Mouse (Mus musculus) intestine, postnatal 0 days (tissue): ENCODE measurements around the gene Apba2. TPM values are rescaled to one million over a fixed set of nuclear protein-coding genes. Genes with fewer than 3 reads are reported as not detected.

ENCODE experiments used
- ATAC-seq: fragments of 200-750 bp; cut with Nextera tagmentation; 2 replicates; pipeline ENCODE4 v1.8.0; 2017; ENCODE audit warnings: mild to moderate bottlenecking, moderate TSS enrichment, moderate library complexity
- H3K27ac ChIP-seq: fragments of 300-500 bp; sonication (generic); 2 replicates; pipeline ENCODE4 v1.5.1; 2014; ENCODE audit warnings: mild to moderate bottlenecking, low read depth, low read length, moderate library complexity
- H3K27me3 ChIP-seq: fragments of 300-500 bp; sonication (generic); replicated peaks from 2 replicates; pipeline ENCODE4 v1.6.1; 2014; ENCODE audit warnings: low read length, mixed read lengths; ENCODE audit not compliant: control insufficient read depth, insufficient read depth
- H3K36me3 ChIP-seq: fragments of 300-500 bp; sonication (generic); 2 replicates; pipeline ENCODE4 v1.6.1; 2014; ENCODE audit warnings: mild to moderate bottlenecking, moderate library complexity; ENCODE audit not compliant: control insufficient read depth, insufficient read depth
- H3K4me1 ChIP-seq: fragments of 300-500 bp; sonication (generic); replicated peaks from 2 replicates; pipeline ENCODE4 v1.6.1; 2014; ENCODE audit warnings: antibody characterized with exemption, low read length, mixed read lengths; ENCODE audit not compliant: control insufficient read depth, insufficient read depth
- H3K4me2 ChIP-seq: fragments of 300-500 bp; sonication (generic); replicated peaks from 2 replicates; pipeline ENCODE4 v1.6.1; 2014; ENCODE audit warnings: low read depth, mild to moderate bottlenecking, moderate library complexity
- H3K4me3 ChIP-seq: fragments of 300-500 bp; sonication (generic); 2 replicates; pipeline ENCODE4 v1.5.1; 2014; ENCODE audit warnings: low read depth, low read length
- H3K9ac ChIP-seq: fragments of 300-500 bp; sonication (generic); 2 replicates; pipeline ENCODE4 v1.6.1; 2014; ENCODE audit warnings: mild to moderate bottlenecking, low read depth, low read length
- H3K9me3 ChIP-seq: fragments of 300-500 bp; sonication (generic); 2 replicates; pipeline ENCODE4 v1.6.1; 2016; ENCODE audit warnings: mixed run types; ENCODE audit not compliant: control insufficient read depth
- CTCF ChIP-seq: sonication (generic); IDR thresholded peaks from 2 replicates; pipeline ENCODE4 v1.5.1; 2016; ENCODE audit warnings: low read depth, mild to moderate bottlenecking, control low read depth, antibody characterized with exemption, moderate library complexity
- WGBS: fragments of 180-500 bp; shearing (Covaris S2); extraction: QIAGEN DNeasy Blood & Tissue Kit; methylation state at CpG from one replicate; pipeline ENCODE4 v1.1.7; 2014; 5-methylcytosine and 5-hydroxymethylcytosine counted together
- polyA plus RNA-seq: library from polyadenylated mRNA; unstranded; fragments of >200 nt; fragmentation: Nextera tagmentation; extraction: Ambion mirVana; gene quantifications from 2 replicates; pipeline ENCODE4 v1.2.1, GENCODE M21; 2015

Gene Apba2
- polyA plus RNA-seq, 1 experiment from 2014 or later: 4.3 TPM

DNA sequence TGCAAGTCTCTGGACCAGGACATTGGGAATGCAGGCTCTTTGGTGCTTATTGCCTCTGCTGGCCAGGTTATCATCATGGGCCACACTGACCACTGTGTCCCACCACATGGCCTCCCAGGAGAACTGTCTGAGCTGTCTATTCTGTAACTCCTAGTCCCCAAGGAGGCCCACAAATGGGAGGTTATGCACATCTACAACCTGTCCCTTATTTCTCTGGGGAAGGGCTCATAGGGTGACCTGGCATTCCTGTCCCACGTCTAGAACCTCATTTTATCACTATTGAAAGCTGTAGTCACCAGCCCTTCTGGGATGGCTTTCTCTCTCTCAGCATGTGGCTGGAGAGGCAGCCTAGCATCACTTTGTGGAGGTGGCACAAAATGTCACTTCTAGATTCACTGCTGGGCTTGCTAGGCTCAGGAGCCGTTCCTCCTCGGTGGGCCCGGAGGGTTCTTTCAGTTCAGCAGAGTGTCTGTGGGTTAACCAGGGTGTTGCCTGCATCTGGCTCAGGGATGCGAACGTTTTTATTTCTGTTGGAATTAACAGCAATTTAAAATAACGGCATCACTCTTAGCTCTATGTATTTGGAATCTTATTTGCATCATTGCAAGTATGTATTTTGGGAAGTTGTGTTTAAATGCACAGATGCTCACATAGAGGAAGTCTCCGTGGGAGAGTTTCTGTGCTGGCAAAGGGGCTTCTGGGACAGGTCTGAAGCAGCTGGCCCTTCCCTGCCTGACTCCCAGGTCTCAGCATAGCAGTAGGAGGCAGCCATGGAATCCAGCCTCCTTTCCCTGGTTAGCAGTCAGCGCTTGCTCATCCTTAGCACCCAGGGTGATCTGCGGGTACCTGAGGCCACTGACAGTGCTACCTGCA lies 65.1 kb downstream of the Apba2 start:
- Histone ChIP-seq H3K9ac (no peak overlapping the region), H3K4me3 (no peak overlapping the region), H3K9me3 (no peaks in the 10 kb centered on the region), H3K27me3 (no peaks in the 10 kb centered on the region), H3K27ac (no peak overlapping the region), H3K4me2 (no peak overlapping the region), H3K36me3 (no peaks in the 10 kb centered on the region), H3K4me1 (no peaks in the 10 kb centered on the region)
- WGBS: 81% methylated on average over 10 of the region's 10 CpGs
- no peak for ATAC-seq
- TF ChIP-seq CTCF: no peak

DNA sequence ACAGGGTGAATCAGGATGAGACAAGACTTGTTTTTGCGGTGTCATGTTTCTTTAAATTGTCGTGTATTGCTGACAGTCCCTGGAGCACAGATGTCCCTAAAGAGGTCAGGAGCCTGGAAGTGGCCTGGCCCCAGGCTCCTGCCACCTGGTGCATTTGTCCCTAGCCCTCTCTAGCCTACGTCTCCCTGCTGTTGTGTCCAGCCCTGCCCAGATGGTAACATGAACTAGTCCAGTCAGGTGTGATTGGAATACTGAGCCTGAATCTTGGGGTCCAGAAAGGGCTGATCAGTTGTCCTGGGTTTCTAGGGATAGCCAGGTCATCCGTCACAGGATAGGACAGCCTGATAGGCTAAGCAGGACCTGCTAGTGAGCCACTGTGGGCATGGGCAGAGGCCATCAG lies 67.2 kb downstream of the Apba2 start:
- Histone ChIP-seq H3K4me3 (no peak overlapping the region), H3K4me2 (no peak overlapping the region), H3K9ac (no peak overlapping the region), H3K27me3 (no peaks in the 10 kb centered on the region), H3K27ac (no peak overlapping the region), H3K9me3 (no peaks in the 10 kb centered on the region), H3K4me1 (no peaks in the 10 kb centered on the region), H3K36me3 (no peaks in the 10 kb centered on the region)
- no peak for ATAC-seq
- WGBS: 70% methylated on average over 4 of the region's 4 CpGs
- no peak for TF ChIP-seq CTCF

DNA sequence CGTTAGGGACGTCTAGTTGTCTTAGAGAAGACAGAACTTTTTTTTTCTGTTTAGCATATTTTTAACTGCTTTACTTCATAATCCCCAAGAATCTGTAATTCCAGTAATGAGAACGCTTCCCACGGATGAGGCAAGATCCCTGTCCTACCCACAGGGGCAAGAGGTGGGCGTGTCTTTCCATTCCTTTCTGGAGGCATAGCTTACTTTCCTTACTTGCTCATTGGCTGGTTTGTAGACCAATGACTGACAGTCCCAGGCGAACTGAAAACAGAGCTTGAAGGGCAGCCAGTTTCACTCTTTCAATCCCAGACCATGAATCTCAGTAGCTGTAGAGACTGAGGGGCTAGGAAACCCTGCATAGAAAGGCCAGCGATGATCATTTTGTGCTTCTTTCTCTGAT lies 68.2 kb downstream of the Apba2 start:
- H3K4me2 ChIP-seq: no peak overlapping the region
- no peaks in the 10 kb centered on the region for H3K36me3 ChIP-seq
- H3K9ac ChIP-seq: no peak overlapping the region
- ATAC-seq: no peak
- TF ChIP-seq CTCF: no peak
- H3K9me3 ChIP-seq: no peaks in the 10 kb centered on the region
- H3K4me3 ChIP-seq: no peak overlapping the region
- no peaks in the 10 kb centered on the region for H3K27me3 ChIP-seq
- no peak overlapping the region for H3K27ac ChIP-seq
- H3K4me1 ChIP-seq: no peaks in the 10 kb centered on the region
- WGBS: 42% methylated on average over 7 of the region's 7 CpGs

DNA sequence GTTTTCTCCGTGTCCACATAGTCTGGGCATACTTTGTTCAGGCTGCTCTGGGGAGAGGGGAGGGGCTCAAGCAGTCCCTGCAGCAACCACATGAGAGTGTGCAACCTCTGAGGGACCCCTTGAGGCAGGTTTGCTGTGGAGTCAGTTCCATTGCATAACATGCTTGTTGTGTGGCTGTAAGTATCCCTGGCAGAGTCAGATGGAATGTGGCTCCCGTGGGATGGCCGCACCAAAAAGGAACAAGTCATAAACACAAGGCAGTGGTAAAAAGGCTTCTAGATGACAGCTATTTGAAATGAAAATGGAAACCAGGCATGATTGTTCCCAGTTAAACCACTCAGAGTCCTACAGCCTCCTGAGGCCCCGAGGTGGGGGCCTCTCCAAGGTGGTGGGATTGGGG lies 69.4 kb downstream of the Apba2 start:
- H3K9me3 ChIP-seq: no peaks in the 10 kb centered on the region
- H3K27ac ChIP-seq: no peak overlapping the region
- H3K4me3 ChIP-seq: no peak overlapping the region
- H3K4me2 ChIP-seq: no peak overlapping the region
- no peak for TF ChIP-seq CTCF
- no peaks in the 10 kb centered on the region for H3K4me1 ChIP-seq
- WGBS: 78% methylated on average over 4 of the region's 4 CpGs
- no peaks in the 10 kb centered on the region for H3K27me3 ChIP-seq
- no peaks in the 10 kb centered on the region for H3K36me3 ChIP-seq
- ATAC-seq: no peak
- no peak overlapping the region for H3K9ac ChIP-seq

DNA sequence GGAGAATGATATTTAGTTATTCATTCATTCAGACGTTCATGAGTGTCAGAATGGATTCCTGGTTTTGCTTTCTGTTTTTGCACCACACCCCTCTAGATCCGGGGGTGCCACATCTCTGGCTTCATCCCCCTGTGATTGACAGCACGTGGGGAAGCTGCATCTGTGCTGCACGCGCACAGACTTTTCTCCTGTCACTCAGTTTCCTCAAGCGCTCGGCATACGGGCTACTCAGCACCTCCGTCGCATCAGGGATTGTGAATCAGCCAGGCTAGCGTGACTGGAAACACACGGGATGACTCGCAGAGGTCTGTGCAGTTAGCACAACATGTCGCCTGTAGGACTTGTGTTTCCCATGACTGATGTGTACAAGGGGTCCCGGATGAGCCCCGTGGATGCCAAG lies 72.6 kb downstream of the Apba2 start:
- 84% methylated on average over 16 of the region's 16 CpGs for WGBS
- no peak overlapping the region for H3K4me3 ChIP-seq

DNA sequence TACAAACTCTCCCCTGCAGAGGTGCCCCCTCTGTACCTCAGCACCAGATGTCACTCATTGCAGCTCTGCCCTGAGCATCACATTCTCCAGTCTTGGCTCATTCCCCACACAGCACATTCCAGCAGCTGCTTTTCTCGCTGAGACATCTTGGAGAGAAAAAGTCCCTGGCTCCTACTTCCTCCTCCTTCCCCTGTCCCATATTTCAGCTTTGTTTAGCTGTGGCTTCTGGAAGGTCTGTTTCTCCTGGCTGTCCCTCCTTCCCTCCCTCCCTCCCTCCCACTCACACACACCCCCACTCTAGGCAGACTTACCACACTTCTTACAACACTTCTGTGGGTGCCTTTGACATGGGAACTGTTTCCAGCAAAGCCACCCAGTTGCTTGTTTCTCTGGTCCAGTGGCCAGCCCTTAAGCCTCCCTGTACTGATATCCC lies 75.0 kb downstream of the Apba2 start:
- H3K4me2 ChIP-seq: no peak overlapping the region
- no peak for TF ChIP-seq CTCF
- H3K27ac ChIP-seq: no peak overlapping the region
- no peaks in the 10 kb centered on the region for H3K36me3 ChIP-seq
- no peaks in the 10 kb centered on the region for H3K27me3 ChIP-seq
- ATAC-seq: no peak
- 25% methylated on average over 1 of the region's 1 CpGs for WGBS
- H3K9me3 ChIP-seq: no peaks in the 10 kb centered on the region
- no peak overlapping the region for H3K4me3 ChIP-seq
- no peaks in the 10 kb centered on the region for H3K4me1 ChIP-seq
- no peak overlapping the region for H3K9ac ChIP-seq

More for the DNA sequence above, 72.6 kb downstream of the Apba2 start:
- TF ChIP-seq CTCF: no peak
- H3K4me2 ChIP-seq: no peak overlapping the region
- no peaks in the 10 kb centered on the region for H3K4me1 ChIP-seq
- ATAC-seq: no peak
- H3K27me3 ChIP-seq: no peaks in the 10 kb centered on the region
- H3K36me3 ChIP-seq: no peaks in the 10 kb centered on the region
- no peaks in the 10 kb centered on the region for H3K9me3 ChIP-seq
- no peak overlapping the region for H3K9ac ChIP-seq
- no peak overlapping the region for H3K27ac ChIP-seq
